Mouse (Mus musculus) E14TG2a.4 (cell line): Measurements from ENCODE around the gene Adgrl2.

Experiments
- H3K27me3 ChIP-seq: 2 replicates; pipeline ENCODE4 v1.6.1; 2014; ENCODE audit warnings: low read length, control low read depth; ENCODE audit not compliant: insufficient read depth
- H3K36me3 ChIP-seq: 2 replicates; pipeline ENCODE4 v1.6.1; 2014; ENCODE audit warnings: low read length, control low read depth; ENCODE audit not compliant: insufficient read depth
- H3K4me1 ChIP-seq: replicated peaks from 2 replicates; pipeline ENCODE4 v1.6.1; 2014; ENCODE audit warnings: low read depth, low read length, control low read depth
- H3K4me3 ChIP-seq: replicated peaks from 2 replicates; pipeline ENCODE4 v1.5.1; 2014; ENCODE audit warnings: mild to moderate bottlenecking, low read length
- H3K9me3 ChIP-seq: 2 replicates; pipeline ENCODE4 v1.6.1; 2014; ENCODE audit warnings: low read length, control low read depth
- CTCF ChIP-seq: conservative IDR thresholded peaks from 2 replicates; pipeline ENCODE4 v1.5.1; 2014; ENCODE audit warnings: low read length
- NANOG ChIP-seq: IDR thresholded peaks from 2 replicates; pipeline ENCODE4 v1.6.1; 2014; ENCODE audit warnings: borderline replicate concordance, low read length, mixed read lengths
- POU5F1 ChIP-seq: IDR thresholded peaks from 2 replicates; pipeline ENCODE4 v1.6.1; 2014; ENCODE audit warnings: low read length, borderline replicate concordance

The Adgrl2 gene

DNA sequence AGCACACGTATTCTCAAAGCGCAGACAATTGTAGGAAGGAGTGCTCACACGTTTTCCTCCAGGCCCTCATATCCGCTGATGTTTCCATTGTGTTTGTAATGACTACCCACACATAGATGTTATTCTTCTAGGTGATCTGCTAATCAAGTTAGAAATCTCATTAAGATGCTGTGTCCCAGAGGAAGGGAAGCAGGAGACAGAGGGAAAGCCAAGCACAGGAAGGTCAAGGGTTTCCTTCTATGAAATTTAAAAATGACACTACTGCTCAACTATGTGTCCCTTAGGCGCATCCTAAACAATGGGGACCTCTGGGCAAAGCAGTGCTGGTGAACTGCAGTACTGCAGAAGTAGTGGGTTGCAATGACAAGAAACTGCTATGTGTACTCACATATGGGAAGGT lies 102.5 kb downstream of the Adgrl2 start:
- Histone ChIP-seq H3K36me3 (no peaks in the 10 kb centered on the region), H3K4me3 (no peak overlapping the region)
- TF ChIP-seq CTCF (no peak), POU5F1 (no peak), NANOG (no peak)

DNA sequence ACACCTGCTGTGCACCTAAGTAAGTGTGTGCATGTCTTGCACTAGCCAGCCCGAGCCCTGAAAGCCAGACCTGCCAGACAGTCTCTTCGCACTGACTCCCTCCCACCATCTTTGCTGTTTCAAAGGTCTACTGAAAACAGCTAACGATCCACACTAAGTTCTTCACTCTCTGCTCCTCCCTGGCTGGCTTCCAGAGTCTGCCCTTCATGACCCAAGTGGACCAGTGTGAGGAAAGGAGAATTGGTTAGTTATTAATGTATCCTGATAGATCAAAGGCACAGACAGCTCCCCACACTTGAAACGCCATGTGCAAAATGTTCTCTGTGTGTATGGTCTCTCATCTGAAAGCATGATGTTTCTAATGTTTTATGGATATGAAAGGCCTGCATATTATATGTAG lies 103.4 kb downstream of the Adgrl2 start:
- no peak overlapping the region for H3K4me3 ChIP-seq
- peaks cover 6% of the 10 kb centered on the region; the same call in 1 of the 2 replicates for H3K4me1 ChIP-seq
- no peak for TF ChIP-seq NANOG
- no peak for TF ChIP-seq POU5F1
- no peak for TF ChIP-seq CTCF
- no peaks in the 10 kb centered on the region for H3K9me3 ChIP-seq
- H3K27me3 ChIP-seq, result no peaks in the 10 kb centered on the region
- no peaks in the 10 kb centered on the region for H3K36me3 ChIP-seq

More for the DNA sequence above, 102.5 kb downstream of the Adgrl2 start:
- peaks cover 5% of the 10 kb centered on the region; the same call in 1 of the 2 replicates for H3K4me1 ChIP-seq
- H3K27me3 ChIP-seq, result no peaks in the 10 kb centered on the region
- no peaks in the 10 kb centered on the region for H3K9me3 ChIP-seq

DNA sequence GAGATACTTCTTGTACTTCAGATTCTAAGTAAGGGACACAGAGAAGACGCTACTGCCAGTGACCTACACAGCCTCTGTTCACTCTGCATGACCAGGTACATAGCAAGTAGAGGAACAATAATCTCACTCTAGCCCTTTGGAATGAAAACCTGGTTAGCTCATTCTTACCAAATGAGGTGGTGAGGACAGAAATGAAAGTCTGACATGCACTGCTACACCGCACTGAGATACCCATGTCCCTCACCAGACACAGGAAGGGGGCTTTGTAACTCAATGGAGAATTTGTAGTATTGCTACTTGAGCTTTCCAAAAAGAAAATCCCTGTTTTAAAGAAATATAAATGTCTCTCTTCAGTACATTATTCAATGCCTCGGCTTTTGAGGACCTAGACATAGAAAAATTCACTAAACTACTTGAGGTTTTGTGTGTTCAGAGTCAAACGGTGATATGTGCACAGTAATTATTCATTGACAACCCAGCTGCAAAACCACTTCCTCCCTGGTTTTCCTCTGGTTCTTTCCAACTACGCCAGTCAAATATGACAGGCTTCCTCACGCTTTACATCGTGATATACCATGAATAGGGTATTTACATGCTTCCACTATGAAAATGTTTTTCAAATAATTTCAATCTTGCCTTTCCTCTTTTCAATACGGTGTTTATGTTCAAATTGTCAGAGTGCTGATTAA lies 104.2 kb downstream of the Adgrl2 start:
- Histone ChIP-seq H3K9me3 (no peaks in the 10 kb centered on the region), H3K27me3 (no peaks in the 10 kb centered on the region), H3K36me3 (no peaks in the 10 kb centered on the region), H3K4me3 (no peak overlapping the region), H3K4me1 (peaks cover 6% of the 10 kb centered on the region; the same call in 1 of the 2 replicates)
- no peak for TF ChIP-seq CTCF
- no peak for TF ChIP-seq POU5F1
- TF ChIP-seq NANOG, result no peak

DNA sequence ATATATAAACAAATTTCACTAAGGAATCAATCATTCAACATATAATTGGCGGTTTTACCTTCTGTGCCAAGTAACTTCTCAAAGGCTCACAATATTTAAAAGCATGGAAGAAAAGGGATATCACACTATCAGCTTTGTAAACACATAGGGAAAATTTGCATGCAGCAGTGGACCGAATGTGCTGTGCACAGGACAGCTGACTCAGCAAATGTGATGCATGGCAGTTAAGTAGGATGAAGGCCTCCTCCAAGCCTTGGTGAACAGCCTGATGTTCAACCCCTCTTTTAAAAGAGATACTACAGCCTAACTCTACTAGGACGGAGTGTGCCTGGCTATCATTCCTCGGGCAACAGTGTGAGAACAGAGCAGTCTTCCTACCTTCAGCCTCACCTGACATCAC lies 105.2 kb downstream of the Adgrl2 start:
- TF ChIP-seq CTCF, result no peak
- TF ChIP-seq NANOG, result no peak
- no peak for TF ChIP-seq POU5F1
- Histone ChIP-seq H3K27me3 (no peaks in the 10 kb centered on the region), H3K4me3 (no peak overlapping the region), H3K4me1 (peaks cover 6% of the 10 kb centered on the region; the same call in 1 of the 2 replicates), H3K36me3 (no peaks in the 10 kb centered on the region), H3K9me3 (no peaks in the 10 kb centered on the region)

DNA sequence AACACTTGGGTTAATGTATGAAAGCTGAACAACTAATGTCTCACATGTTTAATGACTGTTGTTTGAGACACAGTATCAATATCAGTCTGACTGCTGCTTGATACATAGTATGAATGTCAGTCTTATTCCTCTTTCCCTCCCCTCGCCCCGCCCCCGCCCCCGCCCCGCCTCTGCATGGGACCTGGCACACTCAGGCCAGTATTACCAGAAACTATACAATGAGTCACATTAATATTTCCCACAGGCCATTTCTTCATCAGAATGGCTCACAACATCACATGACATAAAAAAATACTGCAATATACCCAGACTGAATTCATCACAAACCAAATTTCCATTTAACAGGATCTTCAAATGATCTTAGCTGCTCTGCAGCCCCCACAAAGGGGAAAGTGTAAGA lies 108.9 kb downstream of the Adgrl2 start:
- Histone ChIP-seq H3K27me3 (no peaks in the 10 kb centered on the region), H3K9me3 (peaks cover 17% of the 10 kb centered on the region), H3K4me3 (no peak overlapping the region), H3K4me1 (peaks cover 6% of the 10 kb centered on the region; the same call in 1 of the 2 replicates), H3K36me3 (0 out of 2 replicates have a peak, but pooled peaks cover 7% of the 10 kb centered on the region)
- TF ChIP-seq NANOG (no peak), POU5F1 (no peak), CTCF (no peak)

DNA sequence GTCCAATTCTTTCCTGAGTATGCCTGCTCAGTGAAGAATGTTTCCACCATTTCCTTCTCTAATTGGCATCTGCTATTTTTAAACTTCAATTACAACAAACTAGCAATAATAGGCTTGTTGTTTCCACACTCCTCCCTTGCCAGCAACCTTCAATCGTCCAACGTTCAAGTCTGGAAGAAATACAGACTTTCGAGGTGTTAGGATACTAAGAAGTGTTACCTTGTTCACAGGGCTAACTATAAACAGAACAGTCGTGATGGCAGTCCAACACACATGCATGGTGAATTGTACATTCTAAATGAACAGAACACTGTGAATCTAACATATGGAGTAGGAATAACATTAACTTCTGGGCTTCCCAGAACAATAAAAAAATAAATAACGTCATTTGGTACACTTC lies 117.8 kb downstream of the Adgrl2 start:
- TF ChIP-seq NANOG, result no peak
- no peak for TF ChIP-seq POU5F1
- TF ChIP-seq CTCF, result no peak
- Histone ChIP-seq H3K4me3 (no peak overlapping the region), H3K36me3 (no peaks in the 10 kb centered on the region), H3K9me3 (peaks cover 1% of the 10 kb centered on the region), H3K27me3 (no peaks in the 10 kb centered on the region), H3K4me1 (0 out of 2 replicates have a peak, but pooled peaks cover 3% of the 10 kb centered on the region)

DNA sequence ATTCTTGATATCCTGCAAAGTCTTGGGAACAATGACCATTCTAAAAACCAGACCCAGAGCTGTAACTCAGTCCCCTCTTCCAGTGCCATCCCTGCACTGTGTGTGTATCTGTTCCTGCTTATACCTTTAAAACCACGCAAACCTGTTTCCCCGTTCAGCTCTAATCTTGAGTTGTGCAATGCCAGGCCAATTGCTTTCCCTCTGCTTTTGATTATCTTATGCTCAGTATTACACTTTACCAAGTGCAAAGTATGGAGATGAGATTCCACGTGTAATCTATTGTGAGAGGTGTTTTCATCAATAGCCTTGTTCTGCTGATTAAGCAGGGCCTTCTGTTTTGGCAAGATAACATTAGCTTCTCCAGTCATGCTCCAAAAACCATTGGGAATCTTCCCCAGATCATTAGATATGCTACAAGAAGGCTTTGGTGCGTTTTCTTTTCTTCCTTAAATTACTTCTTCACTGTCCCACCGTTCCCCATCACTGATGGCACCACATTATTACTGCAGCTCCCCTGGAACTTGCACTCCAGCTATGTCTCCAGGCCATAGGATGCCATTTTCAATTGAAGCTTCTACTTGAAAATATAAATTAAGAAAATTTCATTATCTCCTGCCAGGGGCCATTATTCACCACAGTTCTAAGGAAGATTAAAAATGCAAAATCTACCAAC lies 118.4 kb downstream of the Adgrl2 start:
- H3K36me3 ChIP-seq, result no peaks in the 10 kb centered on the region
- no peaks in the 10 kb centered on the region for H3K9me3 ChIP-seq
- no peak overlapping the region for H3K4me3 ChIP-seq
- no peak for TF ChIP-seq CTCF
- H3K27me3 ChIP-seq, result no peaks in the 10 kb centered on the region
- H3K4me1 ChIP-seq, result 0 out of 2 replicates have a peak, but pooled peaks cover 4% of the 10 kb centered on the region

DNA sequence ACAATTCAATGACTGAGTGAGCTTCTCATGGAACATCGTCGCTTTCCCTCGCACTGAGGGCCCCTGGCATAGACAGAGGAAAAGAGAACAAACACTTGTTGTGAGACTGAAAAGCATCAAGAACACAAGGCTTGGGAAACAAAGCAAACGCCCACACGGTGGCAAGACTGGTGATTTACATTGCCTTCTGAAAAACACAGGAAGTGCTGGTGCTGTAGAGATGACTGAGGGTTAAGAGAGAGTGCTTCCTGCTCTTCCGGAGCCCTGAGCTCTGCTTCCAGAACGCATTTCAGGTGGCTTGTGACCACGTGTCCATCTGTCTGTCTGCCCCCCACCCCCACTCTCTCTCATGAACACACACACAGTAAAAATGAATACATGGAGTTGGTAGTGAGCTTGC lies 122.7 kb downstream of the Adgrl2 start:
- no peaks in the 10 kb centered on the region for H3K9me3 ChIP-seq
- 0 out of 2 replicates have a peak, but pooled peaks cover 4% of the 10 kb centered on the region for H3K4me1 ChIP-seq
- TF ChIP-seq NANOG, result no peak
- H3K4me3 ChIP-seq, result no peak overlapping the region
- H3K27me3 ChIP-seq, result no peaks in the 10 kb centered on the region
- no peaks in the 10 kb centered on the region for H3K36me3 ChIP-seq
